Mouse (Mus musculus) layer of hippocampus, adult 9-10 months (tissue): ENCODE measurements around the gene Plpp3.

Source experiments
- DNase-seq: peaks from one replicate; pipeline ENCODE4 v3.0.0; 2022; ENCODE audit warnings: low spot score

The Plpp3 gene

DNA sequence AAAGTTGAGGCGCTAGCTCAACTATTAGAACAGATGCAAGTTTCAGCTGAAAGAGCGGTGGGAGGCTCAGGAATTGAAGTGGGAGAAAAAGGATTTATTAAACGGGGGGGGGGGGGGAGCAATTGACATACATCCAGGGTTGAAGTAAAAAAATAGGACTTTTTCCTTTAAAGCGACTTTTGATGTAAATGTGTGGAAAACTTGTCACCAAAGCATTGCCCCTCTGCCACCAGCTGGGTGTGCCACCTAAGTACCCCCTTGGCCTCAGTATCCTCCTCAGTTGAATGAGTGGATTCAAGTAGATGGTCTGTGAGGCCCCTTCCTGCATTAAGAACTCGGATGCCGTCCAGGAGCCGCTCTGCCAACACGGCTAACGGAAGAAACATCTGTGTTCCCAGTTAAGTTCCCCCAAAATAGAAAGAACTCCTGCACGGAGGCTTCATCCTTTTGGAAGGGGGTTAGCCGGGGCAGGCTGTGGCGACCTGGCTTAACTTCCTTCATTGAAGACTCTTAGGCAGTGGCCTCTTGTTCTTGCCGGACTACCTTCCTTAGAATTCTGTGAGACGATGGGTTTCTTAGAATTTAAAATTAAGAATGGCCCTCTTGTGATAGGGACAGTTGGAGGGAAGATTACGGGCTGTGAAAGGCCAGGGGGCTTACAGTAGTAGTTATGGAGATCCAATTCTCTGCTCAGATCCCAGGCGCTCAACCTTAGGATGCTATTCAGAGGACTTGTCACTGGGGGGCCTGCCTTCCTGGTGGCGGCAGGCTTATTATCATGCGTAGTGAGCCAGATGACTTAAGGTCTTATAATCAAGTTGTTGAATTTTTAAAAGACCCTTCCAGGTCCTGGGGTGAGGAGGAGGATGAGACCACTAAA is 1.7 kb downstream of the Plpp3 start:
- no peak for DNase-seq

DNA sequence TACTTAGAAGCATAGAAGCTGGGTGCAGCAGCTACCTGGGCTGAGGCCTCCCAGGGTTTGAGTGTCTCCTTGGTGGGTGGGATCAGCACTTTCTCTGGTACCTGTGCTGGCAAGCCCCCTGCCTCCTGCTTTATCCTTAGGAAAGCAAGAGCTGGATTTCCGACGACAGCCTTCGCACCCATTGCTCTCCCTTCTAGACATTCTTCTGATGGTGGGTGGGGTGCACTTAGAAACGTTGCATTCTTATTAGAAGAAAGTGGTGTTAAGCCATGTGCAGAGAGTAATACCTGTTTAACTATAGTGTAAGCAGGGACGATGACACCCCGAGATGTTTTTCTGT is 2.4 kb downstream of the Plpp3 start:
- no peak for DNase-seq

DNA sequence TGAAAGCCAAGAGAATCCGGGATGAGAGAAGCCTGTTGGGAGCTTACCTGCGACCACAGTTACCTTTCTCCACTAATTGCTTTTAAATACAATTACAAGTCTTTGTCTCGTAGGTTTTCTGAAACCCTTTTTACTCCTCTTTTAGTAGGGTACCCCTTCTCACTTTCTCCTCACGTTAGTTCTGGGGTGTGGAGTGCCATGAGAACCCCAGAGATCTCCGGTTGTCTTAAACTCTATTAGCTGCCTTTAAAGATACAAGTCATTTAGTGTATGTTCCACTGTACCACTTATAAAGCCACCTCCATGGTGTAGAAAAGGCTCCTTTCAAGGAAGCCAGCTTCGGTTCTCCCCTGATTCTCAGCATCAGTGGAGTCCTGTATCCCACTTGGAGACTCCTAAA is 3.3 kb downstream of the Plpp3 start:
- no peak for DNase-seq

DNA sequence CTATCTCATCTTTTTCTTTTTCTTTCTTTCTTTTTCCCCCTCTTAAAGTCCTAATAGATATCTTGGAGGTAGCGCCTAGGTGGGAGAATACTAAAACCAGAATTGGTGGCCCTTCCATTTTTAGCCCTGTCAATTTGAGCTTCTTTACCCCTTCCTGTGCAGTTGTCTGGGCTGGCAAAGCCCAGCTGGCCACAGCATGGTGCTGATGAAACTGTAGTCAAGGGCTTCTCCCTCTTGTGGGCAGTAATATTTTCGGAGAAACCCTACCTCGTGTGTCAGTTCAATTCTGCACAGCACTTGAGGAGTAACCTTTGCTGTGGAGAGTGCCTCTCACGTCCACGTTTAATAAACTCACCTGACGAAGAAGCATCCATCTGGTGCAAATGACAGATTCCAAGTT is 4.9 kb downstream of the Plpp3 start:
- DNase-seq: no peak

DNA sequence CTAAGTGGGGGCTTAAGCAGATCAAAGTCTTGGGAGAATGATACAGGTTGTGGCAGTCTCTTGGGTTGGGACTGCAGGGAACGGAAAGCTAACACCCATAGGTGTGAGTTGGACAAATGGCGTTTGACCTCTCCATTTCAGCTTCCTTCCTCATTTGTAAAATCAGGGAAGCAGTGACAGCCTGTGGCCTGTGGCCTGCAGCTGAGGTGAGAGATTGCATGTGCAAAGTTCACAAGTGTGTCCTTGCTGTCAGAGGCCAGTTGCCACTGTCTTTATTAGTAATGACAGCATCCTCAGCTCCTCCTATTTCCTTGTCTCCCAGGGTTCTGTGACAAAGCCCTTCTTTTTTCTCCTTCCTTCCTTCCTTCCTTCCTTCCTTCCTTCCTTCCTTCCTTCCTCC is 5.5 kb downstream of the Plpp3 start:
- no peak for DNase-seq

DNA sequence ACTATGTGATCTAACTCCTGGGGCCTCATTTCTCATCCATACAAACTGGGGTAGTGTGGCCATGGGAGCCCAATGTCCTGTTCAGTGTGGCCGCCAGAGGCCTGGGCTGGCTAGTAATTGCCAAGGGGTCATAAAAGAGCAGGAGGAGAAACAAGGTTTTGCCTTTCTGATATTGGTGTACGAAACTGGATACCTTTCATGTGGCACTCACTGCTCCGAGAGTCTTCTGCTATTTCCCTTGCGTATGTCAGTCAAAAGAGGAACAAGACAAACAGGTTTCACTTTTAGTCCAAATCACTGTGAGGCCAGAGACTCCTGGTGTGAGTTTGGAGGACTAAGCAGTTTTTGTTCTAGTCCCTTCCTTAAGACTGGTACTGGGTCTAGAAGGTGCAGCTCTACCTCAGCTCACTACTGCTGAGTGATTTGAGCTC is 6.8 kb downstream of the Plpp3 start:
- no peak for DNase-seq

DNA sequence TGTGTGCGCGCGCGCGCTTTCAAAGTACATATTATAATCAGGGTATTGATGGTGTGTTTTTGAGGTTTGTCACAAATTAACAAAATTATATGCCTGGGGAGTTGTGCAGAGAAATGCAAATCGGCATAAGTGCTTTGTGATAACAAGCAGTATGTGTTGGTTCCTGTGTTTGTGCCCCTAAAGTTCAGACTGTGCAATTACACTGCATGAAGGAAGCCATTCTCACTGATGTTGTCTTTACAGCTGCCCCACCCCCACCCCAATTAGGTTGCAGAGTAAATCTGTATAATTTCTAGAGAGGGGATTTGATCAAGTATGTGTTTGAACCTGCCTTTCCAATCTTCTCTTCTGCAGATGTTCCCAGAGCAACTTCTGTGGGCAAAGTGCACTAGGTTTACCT is 7.8 kb downstream of the Plpp3 start:
- no peak for DNase-seq

DNA sequence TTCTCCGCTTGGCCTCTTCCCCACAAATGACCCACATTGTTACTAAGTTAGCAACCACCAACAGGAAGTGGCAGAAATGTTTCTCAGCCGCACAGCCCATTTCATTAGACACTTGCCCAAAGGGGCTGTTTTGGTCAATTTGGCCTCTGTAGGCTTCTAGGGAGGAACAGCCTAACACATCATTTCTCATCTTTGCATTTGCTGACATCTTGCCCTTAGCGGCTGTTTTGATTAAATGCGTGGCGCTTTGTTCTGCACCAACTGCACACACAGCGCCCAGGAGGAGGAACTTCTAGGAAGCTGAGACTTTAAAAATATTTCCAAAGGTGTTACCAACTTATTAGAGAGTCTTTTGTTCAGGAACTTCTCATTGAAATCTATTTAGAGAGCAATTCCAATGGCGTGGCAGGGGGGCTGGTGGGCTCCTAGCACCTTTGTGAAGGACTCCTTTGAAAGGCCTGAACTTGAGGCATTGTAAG is 12.0 kb downstream of the Plpp3 start:
- DNase-seq: no peak

DNA sequence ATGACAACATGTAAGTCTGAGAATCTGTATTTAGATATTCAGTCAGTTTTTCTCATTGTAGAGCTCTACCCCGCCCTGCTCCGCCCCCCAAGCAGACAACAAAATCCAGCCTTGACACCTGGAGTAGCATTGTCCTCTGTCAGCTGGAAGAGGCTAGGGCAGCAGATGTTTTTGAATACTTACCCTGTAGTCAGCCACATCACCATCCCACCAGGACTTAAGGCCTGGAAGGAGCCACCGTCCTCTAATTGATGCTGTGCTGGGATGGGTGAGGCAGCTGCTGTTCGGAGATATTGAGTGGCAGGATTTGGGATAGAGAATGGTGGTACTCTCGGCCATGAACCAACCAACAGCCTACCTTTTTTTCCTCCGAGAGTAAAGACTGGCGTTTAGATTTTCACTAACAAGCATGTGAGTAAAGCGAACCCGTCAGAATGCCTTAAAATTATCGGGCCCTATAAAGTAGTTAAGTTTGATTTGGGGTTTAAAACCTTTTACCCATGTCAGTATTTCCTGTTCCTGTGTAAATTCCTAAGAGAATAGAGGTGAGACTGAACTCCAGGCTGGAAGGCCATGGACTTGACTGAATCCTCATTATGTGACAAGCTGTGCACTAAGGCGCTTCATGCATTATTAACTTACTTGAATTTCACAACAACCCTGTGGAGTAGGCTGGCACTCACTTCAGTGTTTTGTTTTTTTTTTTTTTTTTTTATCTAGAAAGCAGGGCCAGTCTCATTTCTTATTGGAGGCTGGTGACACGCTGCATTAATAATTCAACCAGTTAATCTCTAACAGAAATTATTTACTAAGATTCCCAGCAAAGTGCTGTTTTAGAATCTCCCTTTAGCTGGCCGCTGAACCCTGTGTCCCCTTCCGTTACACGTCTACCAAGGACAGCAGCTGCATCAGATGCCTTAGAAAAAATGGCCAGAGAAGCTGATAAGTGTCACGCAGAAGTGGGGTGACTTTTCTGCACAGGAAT is 13.0 kb downstream of the Plpp3 start:
- DNase-seq: no peak

DNA sequence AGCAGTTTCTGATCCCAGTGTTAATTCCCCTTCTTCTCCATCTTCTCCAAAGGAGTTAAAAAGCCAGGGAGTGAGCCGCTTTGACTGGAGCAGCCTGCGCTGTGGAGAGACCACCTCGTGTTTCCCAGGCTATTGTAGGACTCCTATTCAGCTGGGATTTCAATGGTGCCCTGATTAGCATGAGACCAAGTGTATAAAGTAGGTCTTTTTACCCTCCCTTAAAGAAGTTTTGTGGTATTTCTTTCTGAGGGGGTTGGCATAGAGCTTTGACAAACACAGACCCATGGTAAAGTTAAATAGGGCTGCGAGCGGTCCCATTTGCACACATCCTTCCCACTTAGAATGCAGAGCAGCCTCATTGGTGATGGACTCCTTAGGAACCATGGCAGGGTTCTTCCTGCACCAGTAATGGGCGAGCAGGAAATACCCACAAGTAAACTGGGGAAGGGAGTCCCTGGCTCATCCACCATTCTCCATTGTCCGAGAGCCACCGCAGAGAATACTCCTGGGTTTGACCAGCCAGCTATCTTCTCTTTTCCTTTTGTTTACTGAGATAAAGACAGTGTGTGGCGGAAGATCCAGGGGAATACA is 13.8 kb downstream of the Plpp3 start:
- no peak for DNase-seq

DNA sequence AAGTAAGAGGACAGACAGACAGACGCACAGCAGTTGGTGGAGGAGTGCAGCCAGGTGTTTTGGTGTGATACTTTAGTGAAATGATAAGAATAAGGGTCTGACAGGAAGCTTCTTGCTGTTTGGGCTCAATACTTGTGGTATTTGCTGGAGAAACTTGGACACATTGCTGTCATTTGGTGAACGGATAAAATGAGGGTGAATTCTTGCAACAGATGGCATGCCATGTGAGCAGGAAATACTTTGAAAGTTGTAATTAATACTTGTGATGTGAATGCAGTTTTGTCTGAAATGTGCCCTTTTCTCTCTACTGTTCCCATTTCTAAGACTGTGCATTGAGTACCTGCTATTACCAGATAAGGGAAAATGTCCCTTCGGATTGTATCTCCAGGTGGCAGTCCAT is 14.3 kb downstream of the Plpp3 start:
- no peak for DNase-seq

DNA sequence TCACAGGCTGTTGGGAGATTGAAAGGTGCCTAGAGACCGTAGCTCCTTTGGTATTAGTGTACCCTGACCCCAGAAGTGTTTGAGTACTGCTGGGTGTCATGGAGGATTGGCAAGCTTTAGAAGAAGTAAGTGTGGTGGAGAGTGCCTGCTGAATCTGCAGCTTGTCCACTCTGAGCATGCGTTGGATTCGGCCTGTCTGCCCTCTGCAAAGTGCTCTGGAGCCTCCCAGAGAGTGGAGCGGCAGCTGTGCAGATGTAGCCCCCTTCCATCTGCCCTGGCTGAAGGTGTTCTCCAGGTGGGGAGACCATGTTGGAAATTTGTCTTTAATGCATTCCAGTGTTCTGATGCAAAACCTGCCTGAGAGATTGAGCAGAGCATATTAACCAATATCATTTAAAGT is 17.6 kb downstream of the Plpp3 start:
- no peak for DNase-seq

DNA sequence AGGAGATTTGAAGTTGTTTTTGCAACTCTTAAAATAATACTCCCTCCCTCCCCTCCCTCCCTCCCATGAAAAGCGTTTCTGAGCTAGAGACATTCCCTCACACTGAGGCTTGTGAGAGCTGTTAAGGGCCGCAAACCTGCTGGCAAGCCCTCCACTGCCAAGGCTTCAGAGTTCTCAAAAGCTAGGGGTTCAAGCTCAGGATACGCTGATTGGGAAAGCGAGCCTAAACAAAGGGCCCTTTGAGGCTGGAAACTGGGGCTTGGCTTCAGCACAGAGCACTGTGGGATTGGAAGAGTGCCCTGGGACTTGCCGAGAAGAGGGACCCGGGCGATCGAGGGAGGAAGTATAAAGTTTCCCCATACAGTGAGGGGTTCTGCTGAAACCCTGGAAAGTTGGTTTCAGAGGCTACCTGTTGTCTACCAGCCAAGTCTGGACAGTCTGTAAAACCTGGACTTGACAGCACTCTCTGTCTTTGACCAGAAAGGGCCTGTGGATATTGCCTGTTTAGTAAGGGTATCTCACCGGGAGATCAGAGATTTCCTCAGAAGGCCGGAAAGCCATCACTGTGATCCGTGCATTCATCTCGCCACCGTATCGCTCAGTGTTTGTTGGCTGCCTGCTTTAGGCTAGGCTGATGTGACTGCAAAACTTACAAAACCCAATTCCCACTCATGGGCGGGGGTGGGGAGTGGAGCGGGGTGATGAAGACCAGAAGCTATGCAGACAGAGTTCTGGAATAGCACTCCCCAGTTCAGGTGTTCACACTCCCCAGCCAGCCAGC is 18.3 kb downstream of the Plpp3 start:
- no peak for DNase-seq

DNA sequence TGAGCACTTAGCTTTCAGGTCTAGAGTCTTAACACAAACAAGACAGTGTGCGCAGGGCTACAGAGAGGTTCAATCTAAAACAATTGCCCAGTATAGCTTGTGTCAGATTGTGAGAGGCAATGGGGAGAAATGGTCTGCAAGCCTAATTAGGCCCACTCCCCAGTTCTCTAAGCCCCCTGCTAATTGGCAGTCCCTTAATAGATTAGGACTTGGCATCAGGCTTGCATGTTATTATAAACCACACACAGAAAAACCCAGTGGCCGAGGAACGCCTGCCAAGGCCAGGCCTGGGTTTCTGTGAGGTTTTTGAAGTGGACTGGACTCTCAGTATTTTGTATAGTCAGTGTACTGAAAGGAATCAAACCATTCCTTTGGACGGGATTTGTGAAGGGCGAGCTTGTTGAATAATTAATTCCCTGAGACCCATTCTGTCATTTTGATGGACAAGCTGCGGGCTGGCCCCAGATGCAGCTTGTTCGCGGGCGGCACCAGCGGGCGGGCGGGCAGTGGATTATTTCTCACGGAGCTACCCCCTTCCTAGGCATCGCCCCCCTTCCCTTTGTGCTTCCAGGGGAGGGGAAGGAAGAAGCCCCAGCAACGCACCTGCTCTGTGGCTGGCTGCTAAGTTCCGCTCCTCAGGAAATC is 24.0 kb downstream of the Plpp3 start:
- DNase-seq: no peak

DNA sequence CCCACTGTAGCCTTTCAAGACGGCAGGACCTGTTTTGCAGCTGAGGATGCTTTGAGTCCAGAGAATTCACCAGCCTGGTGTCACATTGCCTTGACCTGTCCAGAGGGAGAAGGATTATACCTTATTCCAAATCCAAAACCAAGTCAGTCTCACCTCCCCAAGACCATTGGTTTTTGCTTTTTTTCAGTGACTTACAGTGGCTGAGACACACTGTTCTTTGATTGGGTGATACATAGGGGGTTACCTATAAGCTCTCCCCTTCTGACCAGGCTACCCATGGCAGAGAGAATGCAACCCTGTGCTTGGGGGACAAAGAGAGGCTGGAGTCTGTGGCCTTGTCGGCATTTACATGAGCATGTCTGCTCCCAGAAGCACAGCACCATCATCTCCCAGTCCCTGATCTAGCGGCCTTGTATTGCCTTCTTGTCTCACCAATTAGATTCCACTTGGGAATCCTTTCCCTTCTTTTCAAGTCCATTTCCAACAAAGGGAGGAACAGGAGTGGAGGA is 24.6 kb downstream of the Plpp3 start:
- no peak for DNase-seq

DNA sequence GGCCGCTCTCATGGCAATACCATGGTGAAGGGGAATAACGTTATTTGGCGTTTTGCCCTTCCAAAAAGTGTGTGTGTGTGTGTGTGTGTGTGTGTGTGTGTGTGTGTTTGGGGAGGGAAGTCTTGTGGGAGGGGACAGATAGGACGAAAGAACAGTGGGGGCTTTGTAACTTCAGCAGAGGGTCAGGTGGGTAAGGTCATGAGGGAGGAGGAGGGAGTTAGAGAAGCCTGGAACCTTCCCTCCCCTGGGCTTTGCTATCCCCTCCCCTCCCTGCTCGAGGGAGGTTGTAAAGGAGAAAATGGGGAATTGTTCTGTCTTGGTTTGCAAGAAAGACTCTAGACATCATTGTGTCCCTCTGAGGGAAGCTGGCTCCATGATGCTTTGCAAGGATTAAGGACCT is 25.1 kb downstream of the Plpp3 start:
- no peak for DNase-seq

DNA sequence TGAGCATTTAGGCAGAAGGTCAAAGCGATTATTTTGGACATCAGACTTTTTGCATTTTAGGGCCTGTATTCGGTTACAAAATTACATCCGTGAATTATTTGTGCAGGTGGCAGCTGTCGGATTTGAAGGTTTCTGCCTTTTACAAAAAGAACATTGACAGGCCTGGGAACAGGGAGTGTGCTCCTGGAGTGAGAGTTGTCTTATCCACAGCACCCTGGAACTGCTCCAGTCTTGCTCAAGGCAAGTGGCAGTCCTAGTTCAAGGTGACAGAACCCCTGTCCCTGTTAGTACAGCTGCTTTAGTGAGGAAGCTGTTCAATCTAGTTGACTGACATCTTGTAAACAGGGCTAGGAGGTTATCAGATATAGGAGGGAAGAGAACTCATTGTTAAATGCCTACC is 27.3 kb downstream of the Plpp3 start:
- no peak for DNase-seq

DNA sequence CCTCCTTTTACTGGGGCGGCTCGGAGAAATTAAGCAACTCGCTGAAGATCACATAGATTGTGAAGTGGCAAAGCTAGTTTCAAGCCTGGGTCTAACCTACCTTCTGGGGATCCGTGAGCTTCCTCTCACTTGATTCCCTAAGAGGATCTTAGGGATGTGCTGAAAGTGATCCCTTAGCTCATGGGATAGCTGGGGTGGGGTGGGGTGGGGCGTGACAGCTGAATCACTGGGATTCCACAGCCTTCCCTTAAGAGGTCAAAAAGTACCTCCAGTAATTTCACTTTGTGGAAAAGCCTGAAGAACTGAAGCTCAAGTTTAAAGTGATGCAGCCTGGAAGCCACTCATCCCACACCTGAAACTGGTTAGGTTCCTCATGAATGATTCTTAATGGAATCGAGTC is 27.8 kb downstream of the Plpp3 start:
- DNase-seq: no peak

DNA sequence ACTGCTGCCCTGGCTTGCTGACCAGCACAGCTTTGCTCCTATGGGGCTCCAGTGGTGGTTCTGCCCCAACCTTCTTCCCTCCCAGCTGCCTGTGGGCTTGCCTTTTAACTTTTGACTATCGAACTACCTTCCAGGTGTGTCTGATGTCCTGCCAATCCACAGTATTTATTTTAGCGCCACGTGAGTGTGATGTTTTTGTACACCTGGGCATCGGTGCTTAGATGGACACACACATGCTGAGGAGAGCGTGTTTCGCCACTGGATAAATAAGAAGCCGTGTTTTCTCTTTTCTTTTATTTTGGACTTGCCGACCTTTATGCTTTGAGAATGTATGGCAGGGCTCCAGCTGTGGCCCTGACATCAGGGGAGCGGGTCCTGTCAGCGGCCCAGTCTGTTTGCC is 29.5 kb downstream of the Plpp3 start:
- DNase-seq: no peak

DNA sequence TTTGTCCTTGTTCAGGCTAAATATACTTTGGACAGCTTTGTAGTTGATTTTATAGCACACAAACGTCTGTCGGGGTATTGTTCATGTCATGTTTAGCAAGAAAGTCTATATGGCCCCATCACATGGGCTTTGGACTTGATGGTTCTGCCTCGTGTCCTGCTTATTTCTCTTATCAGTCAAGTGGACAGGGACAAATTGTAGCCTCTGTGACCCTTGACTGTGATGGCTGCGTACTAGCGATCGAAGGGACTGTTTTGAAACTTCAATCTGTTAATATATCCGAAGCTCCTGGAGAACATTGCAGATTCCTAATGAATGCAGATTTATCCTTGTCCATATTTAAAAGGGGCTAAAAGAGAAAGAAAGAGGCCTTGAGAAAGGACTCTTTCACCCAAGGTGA is 30.7 kb downstream of the Plpp3 start:
- no peak for DNase-seq

DNA sequence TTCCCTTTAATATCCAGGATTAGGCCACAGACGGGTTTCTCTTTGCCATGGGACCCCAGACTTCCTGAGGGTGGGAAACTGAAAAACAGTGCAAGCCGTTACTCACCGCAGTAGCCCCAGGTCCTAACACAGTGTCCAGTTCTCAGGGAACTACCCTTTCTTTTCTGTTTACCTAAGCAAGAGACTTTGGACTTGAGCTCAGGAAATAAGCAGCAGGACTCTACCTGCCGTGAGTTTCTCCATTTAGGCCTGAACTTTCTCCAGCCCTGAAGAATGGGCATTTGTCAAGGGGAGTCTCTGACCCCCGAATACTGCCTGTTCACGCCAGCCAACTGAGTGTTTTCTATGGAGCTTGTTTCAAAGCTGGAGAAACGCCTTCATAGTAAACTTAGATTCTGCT is 31.7 kb downstream of the Plpp3 start:
- DNase-seq: no peak
